Mouse (Mus musculus): ENCODE measurements at regions not wholly inside any gene's neighbourhood (a gene's known extent, or its start where the extent isn't known, plus 50 kb on each side); places are given as distances from the start of the nearest gene placed in this dataset.

DNA sequence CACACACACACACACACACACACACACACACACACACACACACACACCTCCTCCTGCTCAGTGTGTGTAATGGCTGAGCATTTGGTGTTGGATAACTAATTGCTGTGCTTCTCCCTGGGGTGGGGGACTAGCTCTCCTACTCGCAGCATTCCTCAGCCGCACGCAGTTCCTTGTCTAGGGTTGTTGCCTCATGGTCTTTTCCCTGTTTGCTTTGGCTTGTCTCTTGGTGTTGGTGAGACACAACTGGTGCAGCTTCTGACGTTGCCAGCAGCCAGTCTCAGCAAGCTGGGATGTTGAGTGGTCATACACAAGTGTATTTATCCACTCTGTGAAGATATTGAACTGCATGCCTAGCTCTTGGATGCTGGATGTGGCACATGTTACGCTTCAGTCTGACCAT is 322.2 kb upstream of the Nr5a2 start:
- no peaks in the 10 kb centered on the region for H3K9me3 ChIP-seq (replicated peaks; ENCODE audit: insufficient read depth, low read length)
- no peak overlapping the region for H3K4me3 ChIP-seq (ENCODE audit: control insufficient read depth in 1 of 2, insufficient read depth in 1 of 2, low read depth in 2 of 2, low read length in 2 of 2)
- no peaks in the 10 kb centered on the region for H3K4me1 ChIP-seq (ENCODE audit: control insufficient read depth in 1 of 2, insufficient read depth in 2 of 2, low read length in 2 of 2)
- no peaks in the 10 kb centered on the region for H3K36me3 ChIP-seq (ENCODE audit: control insufficient read depth in 1 of 2, insufficient read depth in 2 of 2, low read length in 2 of 2)
- TF ChIP-seq MYC (IDR thresholded peaks at IDR 0.05; ENCODE audit: low read depth, low read length) (no peak), MXI1 (IDR thresholded peaks at IDR 0.05; ENCODE audit: low read depth, low read length) (no peak), RCOR1 (IDR thresholded peaks at IDR 0.05; ENCODE audit: low read depth, low read length) (no peak), SIN3A (IDR thresholded peaks at IDR 0.05; ENCODE audit: low read length) (no peak), MAX (IDR thresholded peaks at IDR 0.05; ENCODE audit: low read length) (no peak), ZMIZ1 (IDR thresholded peaks at IDR 0.05; ENCODE audit: low read depth, low read length) (no peak), MAFK (IDR thresholded peaks at IDR 0.05; ENCODE audit: borderline replicate concordance, low read depth, low read length) (no peak), GABPA (IDR thresholded peaks at IDR 0.05; ENCODE audit: low read depth, low read length) (no peak), NELFE (IDR thresholded peaks at IDR 0.05; ENCODE audit: low read depth, low read length) (no peak), ZC3H11A (IDR thresholded peaks at IDR 0.05; ENCODE audit: low read depth, low read length) (no peak), POLR2AphosphoS2 (IDR thresholded peaks at IDR 0.05; ENCODE audit: low read length) (no peak)
- H3K27me3 ChIP-seq (ENCODE audit: control insufficient read depth in 1 of 2, insufficient read depth in 2 of 2, low read length in 2 of 2), result no peaks in the 10 kb centered on the region
- H3K79me2 ChIP-seq (ENCODE audit: control insufficient read depth, insufficient read depth, low read length, poor library complexity), result no peaks in the 10 kb centered on the region
- no peak for DNase-seq (ENCODE audit: low read depth, low spot score)
- H3K27ac ChIP-seq (ENCODE audit: control insufficient read depth, low read depth, low read length), result no peak overlapping the region
- H3K9ac ChIP-seq (ENCODE audit: control insufficient read depth, low read depth, low read length, poor library complexity, severe bottlenecking), result no peak overlapping the region

DNA sequence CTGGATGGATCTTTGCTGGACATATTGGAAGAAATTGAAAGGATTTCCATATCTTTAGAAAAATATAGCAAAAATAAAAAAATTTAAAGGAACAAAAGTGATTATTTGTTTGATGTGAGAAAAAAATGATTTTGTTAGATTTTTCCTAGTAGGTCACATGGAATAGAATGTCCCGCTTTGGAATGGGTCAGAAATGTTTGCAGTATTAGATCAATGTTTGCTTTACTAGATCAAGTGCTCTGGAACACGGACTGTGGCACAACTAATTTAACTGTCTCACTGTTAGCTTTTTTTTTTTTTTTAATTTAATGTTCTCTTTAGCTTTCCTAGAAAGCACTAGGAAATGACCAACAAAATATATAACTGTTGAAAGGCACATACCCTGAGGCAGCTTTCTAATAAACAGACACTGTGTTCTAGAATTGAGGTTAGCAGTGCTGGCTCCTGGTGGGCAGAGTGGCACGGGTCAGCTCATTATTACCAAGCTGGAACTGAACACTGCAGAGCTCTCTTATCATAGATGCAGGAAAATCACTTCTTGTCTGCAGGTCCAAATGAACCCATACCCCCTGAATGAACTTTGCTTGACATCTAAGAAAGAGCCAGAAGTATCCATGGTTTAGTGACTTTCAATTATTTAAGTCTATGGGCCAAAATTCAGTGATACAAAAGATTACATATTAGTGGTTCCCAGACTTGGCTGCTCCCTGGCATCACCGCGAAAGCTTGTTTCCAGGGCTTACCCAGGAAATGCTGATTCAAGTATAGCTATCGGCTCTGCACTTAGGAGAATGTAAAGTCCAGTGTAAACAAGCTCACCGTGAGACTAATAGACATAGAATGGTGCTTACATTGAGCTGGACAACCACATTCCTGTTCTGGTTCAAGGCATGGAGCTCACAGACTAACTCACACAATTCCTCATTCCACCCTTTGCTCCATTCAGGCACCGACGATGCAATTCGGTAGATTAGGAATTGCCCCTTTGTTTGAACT is 320.4 kb upstream of the Nr5a2 start:
- Histone ChIP-seq H3K4me3 (ENCODE audit: control insufficient read depth in 1 of 2, insufficient read depth in 1 of 2, low read depth in 2 of 2, low read length in 2 of 2) (no peak overlapping the region), H3K27ac (ENCODE audit: control insufficient read depth, low read depth, low read length) (no peak overlapping the region), H3K9ac (ENCODE audit: control insufficient read depth, low read depth, low read length, poor library complexity, severe bottlenecking) (no peak overlapping the region), H3K27me3 (ENCODE audit: control insufficient read depth in 1 of 2, insufficient read depth in 2 of 2, low read length in 2 of 2) (no peaks in the 10 kb centered on the region), H3K79me2 (ENCODE audit: control insufficient read depth, insufficient read depth, low read length, poor library complexity) (no peaks in the 10 kb centered on the region), H3K4me1 (ENCODE audit: control insufficient read depth in 1 of 2, insufficient read depth in 2 of 2, low read length in 2 of 2) (no peaks in the 10 kb centered on the region), H3K9me3 (replicated peaks; ENCODE audit: insufficient read depth, low read length) (no peaks in the 10 kb centered on the region), H3K36me3 (ENCODE audit: control insufficient read depth in 1 of 2, insufficient read depth in 2 of 2, low read length in 2 of 2) (no peaks in the 10 kb centered on the region)
- TF ChIP-seq MXI1 (IDR thresholded peaks at IDR 0.05; ENCODE audit: low read depth, low read length) (no peak), ZNF384 (IDR thresholded peaks at IDR 0.05; ENCODE audit: low read depth, low read length) (no peak), ETS1 (IDR thresholded peaks at IDR 0.05; ENCODE audit: low read depth, low read length) (no peak), BHLHE40 (IDR thresholded peaks at IDR 0.05; ENCODE audit: borderline replicate concordance, low read depth, low read length) (no peak), MAX (IDR thresholded peaks at IDR 0.05; ENCODE audit: low read length) (no peak), USF2 (IDR thresholded peaks at IDR 0.05; ENCODE audit: borderline replicate concordance in 1 of 2, insufficient read depth in 1 of 2, low read depth in 1 of 2, low read length in 2 of 2) (no peak), NRF1 (IDR thresholded peaks at IDR 0.05; ENCODE audit: insufficient read depth, low read depth, low read length, poor library complexity, severe bottlenecking) (no peak), TAL1 (IDR thresholded peaks at IDR 0.05; ENCODE audit: low read length) (no peak)
- no peak for DNase-seq (ENCODE audit: low read depth, low spot score)

Measured in MEL (cell line).